Mouse (Mus musculus): Measurements from ENCODE around the gene Psme2.

GRCm38 (mm10) chr14:55590748-55591330, at the start of gene Psme2:
- no peak for TF ChIP-seq GATA1 (IDR thresholded peaks at IDR 0.05; ENCODE audit: borderline replicate concordance, low read length)
- no peak for TF ChIP-seq FLI1 (IDR thresholded peaks at IDR 0.05; ENCODE audit: low read length)

Measured in megakaryocyte, embryonic 14.5 days (primary cell).